18 mouse cellular contexts compared by ENCODE assay signal in the genomic region with DNA sequence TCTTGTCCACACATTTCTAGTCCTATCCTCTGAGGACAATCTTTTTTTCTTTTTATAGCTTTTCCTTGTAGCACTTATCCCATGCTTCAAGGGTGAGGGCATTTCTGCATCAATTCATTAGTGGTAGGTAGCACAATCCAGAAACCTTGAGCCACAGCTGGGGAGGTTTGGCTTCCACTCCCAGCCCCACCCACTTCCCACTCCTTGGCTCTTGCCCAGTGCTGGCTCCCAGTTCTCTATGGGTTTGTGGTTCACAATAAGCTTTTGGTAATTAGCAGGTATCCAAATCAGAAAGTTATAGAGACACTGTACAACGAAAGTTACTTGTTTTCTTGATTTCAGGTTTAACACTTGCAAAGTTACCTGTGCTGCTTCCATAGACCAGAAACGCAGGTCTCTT. TPM values are rescaled to one million over a fixed set of nuclear protein-coding genes. Genes with fewer than 3 reads are reported as not detected.
DNase-seq lines count a peak whose midpoint lies in the region; TF ChIP-seq lines count a peak whose summit lies in the region.
"Had no signal": no experiment of that assay in that cellular context is flagged by ENCODE, and none has a peak within 500 bp of the region (broad histone marks: within the 10 kb centered on the region; RNA-seq: fewer than 3 reads in every experiment).

No protein-coding gene starts in this region.

- no peaks in the 10 kb centered on the region; the same call in none of the 2 replicates for H3K36me3 ChIP-seq in heart, adult 2 months (ENCODE audit: control insufficient read depth, insufficient read depth, low read length)
- H3K36me3 ChIP-seq: embryonic facial prominence, embryonic 15.5 days; forebrain, embryonic 10.5 days; hindbrain, embryonic 10.5 days; kidney, embryonic 15.5 days; limb, embryonic 10.5 days; lung, embryonic 15.5 days; neural tube, embryonic 12.5 days had no signal

- no peak overlapping the region for H3K4me3 ChIP-seq in heart, adult 2 months
- H3K4me3 ChIP-seq: embryonic facial prominence, embryonic 15.5 days; forebrain, embryonic 10.5 days; hindbrain, embryonic 10.5 days; kidney, embryonic 15.5 days; limb, embryonic 10.5 days; lung, embryonic 15.5 days; neural tube, embryonic 12.5 days had no signal

- TF ChIP-seq CTCF in heart, adult 2 months (IDR thresholded peaks at IDR 0.05): no peak

- no peaks in the 10 kb centered on the region; the same call in 1 of the 2 replicates for H3K4me1 ChIP-seq in heart, adult 2 months (ENCODE audit: control insufficient read depth, insufficient read depth, low read length)
- H3K4me1 ChIP-seq: limb, embryonic 10.5 days; neural tube, embryonic 12.5 days had no signal

- TF ChIP-seq EP300 in heart, adult 2 months (IDR thresholded peaks at IDR 0.05; ENCODE audit: insufficient read depth, low read depth, low read length): no peak

- intact Hi-C loops in heart, adult 2 months (cut with DNase I): no loop called here
- intact Hi-C loops in heart, postnatal 25 days (cut with DNase I): no loop called here

- DNase-seq in heart, adult 2 months: peak; percentile 61 to 70
- DNase-seq in heart, postnatal 25 days (ENCODE audit: low spot score): no peak
- DNase-seq in lung, postnatal 36 days: peak; percentile 66
- DNase-seq in lung, postnatal 4 days: no peak
- DNase-seq in adrenal gland, postnatal 36 days: peak; percentile 47 to 57
- DNase-seq in ovary, postnatal 36 days (ENCODE audit: low spot score): peak; percentile 49
- DNase-seq in cerebellum, adult 9-11 months: no peak
- DNase-seq: cerebellum, postnatal 14 days; embryo, embryonic 11 days; right cerebral cortex, postnatal 4 days; thymus, postnatal 14 days had no signal

- H3K27ac ChIP-seq in heart, adult 2 months: no peak overlapping the region
- H3K27ac ChIP-seq: embryonic facial prominence, embryonic 15.5 days; forebrain, embryonic 10.5 days; hindbrain, embryonic 10.5 days; kidney, embryonic 15.5 days; limb, embryonic 10.5 days; lung, embryonic 15.5 days; neural tube, embryonic 12.5 days had no signal

- H3K9ac ChIP-seq in heart, adult 2 months (ENCODE audit: low read depth, low read length): no peak overlapping the region
- H3K9ac ChIP-seq: embryonic facial prominence, embryonic 15.5 days; kidney, embryonic 15.5 days; lung, embryonic 15.5 days; neural tube, embryonic 12.5 days had no signal

- 0 out of 2 replicates have a peak, but pooled peaks cover 2% of the 10 kb centered on the region for H3K79me2 ChIP-seq in heart, adult 2 months (replicated peaks; ENCODE audit: control insufficient read depth, insufficient read depth, low read length)

- H3K27me3 ChIP-seq in heart, adult 2 months (ENCODE audit: control insufficient read depth, insufficient read depth, low read length): no peaks in the 10 kb centered on the region
- H3K27me3 ChIP-seq: embryonic facial prominence, embryonic 15.5 days; kidney, embryonic 15.5 days; lung, embryonic 15.5 days; neural tube, embryonic 12.5 days had no signal

- TF ChIP-seq POLR2A in heart, adult 2 months (IDR thresholded peaks at IDR 0.05; ENCODE audit: insufficient read depth, low read depth, low read length): no peak

- WGBS in heart, adult 2 months: 74% methylated on average over 2 of the region's 2 CpGs

RNA-seq across cellular contexts. Expression of a gene that starts 38.8 kb away (rescaled TPM):
- total RNA-seq in heart, adult 2 months (2021): 10 to 100 TPM; 18.8 to 19.0 TPM
- polyA plus RNA-seq in heart, adult 2 months (2012; rRNA removed): 21.6 and 23.6 TPM in 2 replicates
- total RNA-seq in heart, postnatal 25 days (2021): 10 to 100 TPM; 17.2 to 19.2 TPM
- 10 to 100 TPM; 26.5 to 29.5 TPM for total RNA-seq in adrenal gland, postnatal 36 days (2021)

Comparison
In these comparisons a context has a peak if more than half of its experiments do, and no peak if none do; other contexts are left out.
1. DNase-seq: peak in heart, adult 2 months (2 of 2), lung, postnatal 36 days (single experiment), adrenal gland, postnatal 36 days (2 of 2) and ovary, postnatal 36 days (single experiment); none in heart, postnatal 25 days (single experiment), lung, postnatal 4 days (0 of 2) and cerebellum, adult 9-11 months (single experiment).